Mouse (Mus musculus): ENCODE measurements around the gene Myo18a.
A peak's percentile ranks its signal among the peaks of the same experiment; 100 is the strongest.

Myo18a gene

DNA sequence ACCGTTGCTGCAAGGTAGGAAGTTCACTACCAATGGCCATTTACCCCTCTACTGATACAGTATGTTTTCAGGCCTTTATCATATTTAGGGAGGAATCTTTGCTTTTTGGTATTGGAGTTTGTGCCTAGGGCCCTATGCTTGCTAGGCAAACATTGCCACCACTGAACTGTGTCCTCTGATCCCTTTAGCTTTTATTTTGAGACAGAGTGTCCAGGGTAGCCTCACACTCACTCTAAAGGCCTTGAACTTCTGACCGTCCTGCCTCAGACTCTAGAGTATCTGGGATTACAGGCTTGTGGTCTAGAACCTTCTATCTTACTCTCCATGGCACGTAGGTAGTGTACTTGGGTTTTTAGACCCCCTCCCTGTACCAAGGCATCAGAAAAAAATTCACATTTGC is 137.1 kb downstream of the Myo18a start:
- DNase-seq (ENCODE audit: extremely low spot score) = no peak

DNA sequence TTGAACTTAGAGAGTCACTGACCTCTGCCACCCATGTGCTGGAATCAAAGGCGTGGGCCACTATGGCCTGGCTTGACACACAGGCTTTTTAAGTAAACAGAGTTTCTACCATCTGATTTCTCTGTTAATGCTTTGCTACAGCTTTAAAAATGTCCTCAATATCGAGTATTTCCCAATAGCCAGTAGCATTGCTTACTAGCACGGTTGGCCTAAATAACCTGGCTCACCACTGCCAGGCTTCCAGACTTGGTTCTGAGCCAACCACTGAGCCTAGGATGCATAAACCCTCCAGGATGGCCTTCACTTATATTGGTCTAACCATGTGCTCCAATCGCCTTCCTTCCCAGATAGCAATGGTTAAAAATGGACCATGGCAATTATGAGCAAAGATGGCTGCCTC is 137.7 kb downstream of the Myo18a start:
- no peak for DNase-seq (ENCODE audit: extremely low spot score)

DNA sequence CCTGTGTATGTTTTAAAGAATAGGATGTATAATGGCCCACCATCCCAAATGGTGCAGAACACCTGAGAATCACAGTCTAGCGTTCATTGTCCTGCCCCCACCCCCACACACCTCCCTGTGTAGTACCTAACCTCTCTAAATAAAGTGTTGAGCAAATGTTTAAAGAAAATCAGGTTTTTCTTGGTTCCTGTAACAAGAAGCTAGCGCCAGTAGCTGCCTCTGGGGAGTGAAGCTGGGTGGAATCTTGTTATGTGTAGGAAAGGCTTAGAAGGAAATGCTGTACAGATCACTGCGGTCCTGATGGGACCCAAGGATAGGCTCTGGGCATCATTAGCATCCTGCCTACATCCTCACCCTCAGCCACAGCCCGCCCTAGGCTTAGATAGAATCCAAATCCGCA is 138.3 kb downstream of the Myo18a start:
- no peak for DNase-seq (ENCODE audit: extremely low spot score)

DNA sequence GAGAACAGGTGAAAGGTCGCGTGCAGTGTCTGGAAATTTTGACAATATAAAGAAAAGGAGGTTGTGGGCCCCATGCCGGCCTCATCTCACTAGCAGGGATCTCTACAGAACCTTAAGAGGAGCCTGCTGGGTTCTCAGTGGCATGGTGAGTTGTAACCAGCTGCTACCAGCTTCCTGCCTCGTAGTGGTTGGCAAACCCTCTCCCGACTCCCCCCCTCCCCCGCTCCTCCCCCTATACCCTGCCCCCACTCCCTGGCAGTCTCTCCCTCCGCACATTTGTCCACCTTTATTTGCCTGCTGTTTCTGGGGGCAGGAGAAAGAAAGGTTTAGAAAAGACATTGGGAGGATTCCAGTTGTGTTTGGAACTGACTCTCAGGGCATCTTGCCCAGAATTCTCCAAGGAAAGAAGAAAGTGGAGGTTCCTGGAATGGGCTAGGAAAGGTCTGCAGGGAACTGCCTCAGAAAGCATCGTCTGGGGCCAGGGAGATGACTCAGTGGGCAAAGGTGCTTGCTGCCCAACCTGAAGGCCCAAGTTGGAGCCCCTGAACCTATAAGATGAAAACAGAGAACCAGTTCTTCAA is 138.8 kb downstream of the Myo18a start:
- no peak for DNase-seq (ENCODE audit: extremely low spot score)

DNA sequence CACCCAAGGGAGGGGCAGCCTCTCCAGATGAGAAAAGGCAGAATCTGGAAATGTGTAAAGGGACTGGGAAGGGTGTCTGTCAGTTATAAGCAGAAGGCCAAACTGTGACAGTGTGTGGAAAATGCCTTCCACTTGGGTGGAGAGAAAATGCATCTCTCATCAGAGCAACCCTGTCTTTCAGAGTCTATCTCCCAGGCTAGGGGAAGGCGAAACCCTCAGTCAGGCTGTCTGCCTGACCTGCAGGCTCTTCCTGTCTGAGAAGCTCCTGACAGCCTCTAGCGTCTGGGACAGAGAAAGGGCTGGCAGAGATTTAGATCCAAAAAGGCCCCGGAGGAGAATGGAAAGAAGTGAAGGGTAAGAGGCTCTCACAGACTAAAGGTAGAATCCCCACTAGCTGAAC is 140.7 kb downstream of the Myo18a start:
- no peak for DNase-seq (ENCODE audit: extremely low spot score)

DNA sequence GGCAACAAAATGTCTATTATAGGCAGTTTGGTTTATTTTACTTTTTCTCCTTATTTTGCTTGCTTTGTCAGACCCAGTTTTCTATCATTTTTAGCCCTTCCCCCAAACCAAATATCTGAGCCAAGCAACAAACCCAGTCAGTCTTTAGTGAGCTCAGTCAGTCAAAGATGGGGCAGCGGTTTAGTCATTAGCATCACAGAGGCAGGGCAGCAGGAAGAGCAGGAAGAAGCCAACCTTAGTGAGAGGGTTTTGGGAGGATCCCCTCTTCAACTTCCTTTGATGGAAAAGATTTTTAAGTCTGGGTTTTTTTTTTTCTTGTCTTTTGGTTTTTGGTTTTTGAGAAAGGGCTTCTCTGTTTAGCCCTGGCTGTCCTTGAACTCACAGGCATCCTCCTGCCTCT is 141.7 kb downstream of the Myo18a start:
- DNase-seq (ENCODE audit: extremely low spot score) = no peak

DNA sequence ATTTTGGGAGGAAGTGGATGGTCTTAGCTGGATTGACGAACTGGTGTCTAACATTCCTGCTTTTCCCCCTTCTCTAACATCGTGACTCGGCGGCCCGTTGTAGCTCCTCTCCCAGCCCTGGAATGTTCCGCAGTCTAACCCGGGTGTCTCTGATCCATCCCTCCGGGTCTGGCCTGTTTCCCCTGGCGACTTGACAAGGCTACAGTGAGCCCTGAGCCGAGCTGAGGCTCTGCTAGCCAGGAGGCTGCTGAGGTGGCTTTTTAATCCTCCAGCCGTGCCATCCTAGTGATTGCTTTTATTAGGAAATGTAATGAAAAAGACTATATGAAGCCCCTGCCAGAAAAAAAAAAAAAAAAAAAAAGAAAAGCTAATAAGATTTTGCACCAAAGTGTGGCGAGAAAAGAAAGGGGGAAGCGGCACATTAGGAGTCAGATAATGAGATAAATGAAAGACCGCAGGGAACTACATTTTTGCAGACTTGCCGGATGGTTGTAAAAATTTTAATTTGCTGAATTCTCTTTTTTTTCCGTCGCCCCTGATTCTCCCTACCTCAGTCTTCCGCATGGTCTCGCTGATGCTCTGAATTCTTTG is 143.1 kb downstream of the Myo18a start:
- no peak for DNase-seq (ENCODE audit: extremely low spot score)

DNA sequence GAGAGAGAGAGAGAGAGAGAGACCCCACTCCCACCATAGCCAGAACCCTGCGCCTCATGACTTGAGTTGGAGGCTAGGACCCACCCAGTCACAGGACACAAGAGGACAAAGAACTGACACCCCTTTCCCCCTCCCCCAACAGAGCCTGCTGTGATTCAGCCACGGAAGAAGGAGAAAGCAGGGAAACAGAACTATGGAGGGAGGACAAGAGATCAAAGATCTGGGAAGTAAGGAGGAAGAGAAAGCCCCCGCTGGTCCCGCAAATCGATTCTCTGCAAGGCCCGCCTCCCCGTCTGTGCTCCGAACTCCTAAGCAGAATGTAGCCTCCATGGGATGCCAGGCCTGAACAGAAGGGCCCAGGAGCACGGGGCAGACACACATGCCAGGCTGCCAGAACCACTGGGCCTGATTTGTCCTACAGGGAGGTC is 143.7 kb downstream of the Myo18a start:
- DNase-seq (ENCODE audit: extremely low spot score) = no peak

DNA sequence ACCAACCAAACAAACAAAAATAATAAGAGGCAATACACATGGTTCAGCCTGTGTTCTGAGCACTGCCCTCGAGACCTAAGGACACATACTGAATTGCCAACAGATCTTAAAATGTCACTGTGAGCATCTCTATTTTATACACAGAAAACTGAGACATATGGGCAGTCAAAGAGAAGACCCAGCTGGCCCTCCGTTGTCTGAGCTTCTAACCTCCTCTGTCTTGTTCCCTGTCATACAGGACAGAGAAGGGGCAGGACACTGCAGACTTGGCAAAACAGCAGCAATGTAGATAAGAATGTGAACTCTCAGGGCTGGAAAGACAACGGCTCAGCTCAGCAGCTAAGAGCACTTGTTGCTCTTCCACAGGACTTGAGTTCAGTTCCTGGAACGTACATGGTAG is 145.4 kb downstream of the Myo18a start:
- no peak for DNase-seq (ENCODE audit: extremely low spot score)

DNA sequence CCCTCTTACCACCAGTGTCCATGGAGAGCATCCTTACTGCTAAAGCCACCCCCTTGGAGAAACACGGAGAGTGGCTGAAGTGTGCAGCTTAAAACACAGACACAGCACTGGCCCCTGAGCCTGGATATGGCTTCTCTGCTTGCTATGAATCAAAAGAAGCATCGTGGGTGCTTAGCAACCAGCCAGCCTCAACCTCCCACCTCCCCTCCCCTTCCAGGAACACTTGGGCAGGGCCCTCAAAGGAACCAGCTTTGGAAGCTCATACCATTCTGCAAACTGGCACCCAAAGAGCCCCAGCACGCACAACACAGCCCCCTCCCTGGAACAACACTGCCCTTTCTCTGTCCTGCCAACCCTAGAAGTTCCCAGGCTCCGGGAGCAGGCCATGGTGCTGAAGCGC is 146.3 kb downstream of the Myo18a start:
- no peak for DNase-seq (ENCODE audit: extremely low spot score)

DNA sequence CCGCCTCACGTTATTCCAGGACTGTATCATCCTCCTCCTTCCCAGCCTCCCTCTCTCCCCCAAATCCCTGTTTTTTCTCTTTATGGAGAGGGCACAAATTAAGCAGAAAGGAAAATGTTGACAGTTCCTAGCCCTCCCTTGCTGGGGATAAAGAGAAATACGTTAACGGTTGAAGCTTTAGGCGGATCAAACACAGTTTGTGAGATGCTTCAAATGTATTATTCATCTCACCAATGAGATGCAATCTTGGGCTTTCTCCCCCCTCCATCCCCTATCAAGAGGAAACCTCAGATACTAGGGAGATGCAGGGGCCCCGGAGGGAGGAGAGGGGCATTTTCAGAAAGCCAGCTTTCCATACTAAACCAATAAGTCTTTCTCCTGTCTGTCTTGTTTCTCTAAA is 146.7 kb downstream of the Myo18a start:
- no peak for DNase-seq (ENCODE audit: extremely low spot score)

DNA sequence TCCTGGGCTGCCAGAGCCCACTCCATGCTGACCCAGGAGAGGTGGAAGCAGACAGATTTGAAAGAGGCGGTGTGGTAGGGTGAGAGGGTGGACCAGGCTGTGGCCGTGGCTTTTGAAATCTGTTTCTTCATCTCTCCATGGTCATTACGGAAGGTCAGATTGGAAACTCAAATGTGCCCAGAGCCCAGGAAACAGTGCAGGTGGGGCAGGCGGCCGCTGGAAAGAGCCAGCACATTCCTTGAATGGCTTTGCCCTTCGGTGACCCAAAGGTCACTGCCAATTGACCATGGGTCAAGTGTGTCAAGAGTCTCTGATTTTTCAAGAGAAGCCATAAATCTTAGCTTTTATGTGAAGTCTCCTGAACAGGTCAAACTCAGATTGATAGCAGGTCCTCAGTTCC is 150.5 kb downstream of the Myo18a start:
- DNase-seq (ENCODE audit: extremely low spot score) = peak; percentile 53

DNA sequence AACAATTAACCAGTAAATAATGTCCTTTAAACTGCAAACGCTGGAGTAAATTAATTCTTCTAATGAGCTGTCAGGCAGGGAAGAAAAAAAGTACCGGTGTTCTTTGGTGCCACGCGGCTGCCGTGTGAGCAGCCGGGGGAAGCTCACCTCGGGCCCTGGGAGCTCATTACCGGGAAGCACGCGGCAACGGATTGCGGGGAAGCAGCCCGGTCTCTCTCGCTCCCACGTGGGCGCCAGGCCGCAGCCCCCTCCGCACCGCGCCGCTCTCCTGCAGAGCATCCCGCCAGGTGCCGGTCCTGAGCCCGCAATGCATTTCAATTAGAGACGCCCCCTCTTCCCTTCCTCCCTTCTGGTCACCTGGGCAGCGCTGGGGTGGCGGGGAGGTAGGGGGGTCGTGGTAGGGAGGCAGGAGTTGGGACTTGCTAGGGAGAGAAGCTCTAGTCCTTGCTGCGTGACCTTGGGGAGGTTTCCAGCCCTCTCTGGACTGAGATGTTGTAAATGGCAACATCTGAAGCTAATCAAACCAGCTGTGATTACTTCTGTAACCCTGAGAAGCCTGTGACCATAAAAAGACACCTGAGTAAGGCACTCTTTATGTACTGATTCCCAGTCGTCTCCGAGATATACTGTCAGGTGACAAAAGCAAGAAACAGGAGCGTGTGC is 151.7 kb downstream of the Myo18a start:
- DNase-seq (ENCODE audit: extremely low spot score) = no peak
